Mouse (Mus musculus) cerebellum, adult 2 months (tissue): ENCODE measurements around the gene Prpf38b.

ENCODE experiments used
- CTCF ChIP-seq: fragments of 200-500 bp; IDR thresholded peaks from 2 replicates; pipeline ENCODE4 v1.5.1; 2011; ENCODE audit warnings: low read depth, mild to moderate bottlenecking, control low read depth, low read length, moderate library complexity, borderline replicate concordance; ENCODE audit not compliant: insufficient read depth
- POLR2A ChIP-seq: fragments of 200-500 bp; IDR thresholded peaks from 2 replicates; pipeline ENCODE4 v1.6.1; 2011; ENCODE audit warnings: low read length, control low read depth, borderline replicate concordance; ENCODE audit not compliant: insufficient read depth

DNA sequence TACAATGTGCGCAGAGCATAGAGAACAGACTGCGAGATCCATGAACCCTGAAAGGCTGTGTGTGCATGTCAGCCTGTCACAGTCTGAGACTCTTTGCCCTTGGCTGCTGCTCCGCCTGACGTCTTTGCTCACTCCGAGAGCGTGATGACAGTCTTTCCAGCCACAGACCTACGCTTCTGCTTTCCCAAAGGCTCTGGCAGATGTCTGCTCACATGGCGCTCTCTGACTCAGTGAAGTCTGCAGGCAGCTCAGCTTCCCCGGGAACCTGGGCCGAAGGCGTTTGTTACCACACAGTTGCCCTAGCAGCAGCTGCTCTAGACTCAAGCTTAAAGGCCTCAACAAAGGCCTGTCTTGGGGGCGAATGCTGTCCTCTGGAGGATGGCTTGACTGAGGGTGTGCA lies 56.2 kb downstream of the Prpf38b start:
- no peak for TF ChIP-seq CTCF
- TF ChIP-seq POLR2A, result no peak
